Mouse (Mus musculus) frontal cortex, adult 2 months (tissue): ENCODE data around the gene Pex14. TPM values are rescaled to one million over a fixed set of nuclear protein-coding genes. Genes with fewer than 3 reads are reported as not detected.

ENCODE experiments used
- DNase-seq, 2 experiments: peaks; one replicate each; pipeline ENCODE4 v3.0.0; 2022; ENCODE audit warnings: low spot score in 1 of 2; ENCODE audit errors: extremely low spot score in 1 of 2
- polyA plus RNA-seq: library from polyadenylated mRNA; depleted of rRNA; stranded (reverse); fragments of >200 nt; gene quantifications from 2 replicates; pipeline ENCODE4 v1.2.3, GENCODE M21; 2012

Pex14 gene
- polyA plus RNA-seq, 1 experiment: 42.5 TPM

- DNase-seq: peak in 1 of 2 experiments; percentile 35
Measured at GRCm38 (mm10) chr4:149060621-149061431, 38.9 kb downstream of the Pex14 start.

- DNase-seq: no peak
Measured at GRCm38 (mm10) chr4:149059713-149060112, 40.0 kb downstream of the Pex14 start.

GRCm38 (mm10) chr4:149058298-149058697 lies 41.4 kb downstream of the Pex14 start:
- DNase-seq: no peak

GRCm38 (mm10) chr4:149057470-149057869 lies 42.2 kb downstream of the Pex14 start:
- DNase-seq: no peak

GRCm38 (mm10) chr4:149056957-149057356 lies 42.7 kb downstream of the Pex14 start:
- no peak for DNase-seq

- no peak for DNase-seq
Measured at GRCm38 (mm10) chr4:149055847-149056246, 43.8 kb downstream of the Pex14 start.

- no peak for DNase-seq
Measured at GRCm38 (mm10) chr4:149049351-149050159, 50.1 kb downstream of the Pex14 start.

GRCm38 (mm10) chr4:149048625-149049228 lies 50.9 kb downstream of the Pex14 start:
- DNase-seq: no peak

- peak in 1 of 2 experiments; percentile 10 for DNase-seq
Measured at GRCm38 (mm10) chr4:149047360-149047759, 52.3 kb downstream of the Pex14 start.

- no peak for DNase-seq
Measured at GRCm38 (mm10) chr4:149045885-149046284, 53.8 kb downstream of the Pex14 start.

- DNase-seq: no peak
Measured at GRCm38 (mm10) chr4:149040289-149040688, 59.4 kb downstream of the Pex14 start.

GRCm38 (mm10) chr4:149037706-149038105 lies 62.0 kb downstream of the Pex14 start:
- no peak for DNase-seq

- DNase-seq: no peak
Measured at GRCm38 (mm10) chr4:149036592-149036991, 63.1 kb downstream of the Pex14 start.

- no peak for DNase-seq
Measured at GRCm38 (mm10) chr4:149031507-149031906, 68.2 kb downstream of the Pex14 start.

GRCm38 (mm10) chr4:149027571-149027970 lies 72.1 kb downstream of the Pex14 start:
- no peak for DNase-seq

- DNase-seq: peak in 1 of 2 experiments; percentile 37
Measured at GRCm38 (mm10) chr4:149025242-149025641, 74.4 kb downstream of the Pex14 start.

- DNase-seq: no peak
Measured at GRCm38 (mm10) chr4:149021021-149021420, 78.7 kb downstream of the Pex14 start.

GRCm38 (mm10) chr4:149019456-149019855 lies 80.2 kb downstream of the Pex14 start:
- DNase-seq: no peak

GRCm38 (mm10) chr4:149006756-149007155 lies 92.9 kb downstream of the Pex14 start:
- no peak for DNase-seq

GRCm38 (mm10) chr4:149006107-149006506 lies 93.6 kb downstream of the Pex14 start:
- no peak for DNase-seq

- no peak for DNase-seq
Measured at GRCm38 (mm10) chr4:149002441-149003093, 97.1 kb downstream of the Pex14 start.
